Mouse (Mus musculus): ENCODE measurements around the gene Sgpp1. TPM values are rescaled to one million over a fixed set of nuclear protein-coding genes. Genes with fewer than 3 reads are reported as not detected.
A peak's percentile ranks its signal among the peaks of the same experiment; 100 is the strongest.
"Not testable (repeated sequence)": the region's sequence is repeated elsewhere in the genome, so short reads cannot be mapped to it uniquely, and the experiment has no call there.

Gene Sgpp1
- total and polyA plus RNA-seq, 2 experiments from 2014 or later = 17.4 to 38.7 TPM

DNA sequence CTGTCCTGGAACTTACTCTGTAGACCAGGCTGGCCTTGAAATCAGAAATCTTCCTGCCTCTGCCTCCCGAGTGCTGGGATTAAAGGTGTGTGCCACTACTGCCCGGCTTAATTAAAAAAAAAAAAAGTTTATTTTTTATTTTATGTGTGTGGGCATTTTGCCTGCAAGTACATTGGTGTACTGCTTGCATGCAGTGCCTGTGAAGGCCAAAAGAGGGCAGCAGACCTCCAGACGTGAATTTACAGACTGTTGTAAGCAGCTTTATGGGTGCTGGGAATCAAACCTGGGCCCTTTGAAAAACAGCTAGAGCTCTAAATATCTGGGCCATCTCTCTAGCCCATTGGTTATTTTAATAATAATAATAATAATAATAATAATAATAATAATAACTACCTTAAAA lies 36.8 kb downstream of the Sgpp1 start:
- WGBS = 94% methylated on average over 3 of the region's 3 CpGs
- no peak for DNase-seq
- no peak for ATAC-seq

DNA sequence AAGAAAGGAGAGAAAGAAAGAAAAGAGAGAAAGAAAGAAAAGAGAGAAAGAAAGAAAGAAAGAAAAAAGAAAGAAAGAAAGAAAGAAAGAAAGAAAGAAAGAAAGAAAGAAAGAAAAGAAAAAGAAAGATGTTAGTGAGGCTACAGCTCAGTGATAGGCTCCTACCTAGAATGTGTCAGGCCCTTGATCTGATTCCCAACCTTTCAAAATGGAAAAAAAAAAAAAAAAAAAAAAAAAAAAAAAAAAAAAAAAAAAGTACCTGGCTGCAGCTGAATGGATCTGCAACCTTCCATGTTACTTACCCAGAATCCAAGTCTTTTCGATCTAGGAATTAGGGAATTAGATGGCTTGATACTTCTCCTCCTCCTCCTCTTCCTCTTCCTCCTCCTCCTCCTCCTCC lies 39.7 kb downstream of the Sgpp1 start:
- ATAC-seq; H3K27ac ChIP-seq (ENCODE audit: low read depth, low read length); H3K4me1 ChIP-seq (ENCODE audit: insufficient read depth); H3K4me3 ChIP-seq (ENCODE audit: low read depth, low read length); H3K27me3 ChIP-seq (ENCODE audit: insufficient read depth, low read length); H3K9ac ChIP-seq; H3K36me3 ChIP-seq (ENCODE audit: insufficient read depth); DNase-seq; H3K9me3 ChIP-seq (ENCODE audit: low read length); H3K4me2 ChIP-seq (ENCODE audit: low read depth): not testable (repeated sequence)
- WGBS = 92% methylated on average over 1 of the region's 1 CpGs

More for the DNA sequence above, 36.8 kb downstream of the Sgpp1 start:
- peak; percentile 3; the same call in 1 of the 2 replicates for TF ChIP-seq CTCF (IDR thresholded peaks at IDR 0.05; ENCODE audit: low read depth)
- no peaks in the 10 kb centered on the region for H3K36me3 ChIP-seq (ENCODE audit: insufficient read depth)
- H3K9me3 ChIP-seq (ENCODE audit: low read length) = no peaks in the 10 kb centered on the region
- no peak overlapping the region for H3K9ac ChIP-seq
- no peak overlapping the region for H3K27ac ChIP-seq (ENCODE audit: low read depth, low read length)
- H3K4me3 ChIP-seq (ENCODE audit: low read depth, low read length) = no peak overlapping the region
- no peak overlapping the region for H3K4me2 ChIP-seq (ENCODE audit: low read depth)
- no peaks in the 10 kb centered on the region for H3K4me1 ChIP-seq (ENCODE audit: insufficient read depth)
- H3K27me3 ChIP-seq (ENCODE audit: insufficient read depth, low read length) = no peaks in the 10 kb centered on the region

DNA sequence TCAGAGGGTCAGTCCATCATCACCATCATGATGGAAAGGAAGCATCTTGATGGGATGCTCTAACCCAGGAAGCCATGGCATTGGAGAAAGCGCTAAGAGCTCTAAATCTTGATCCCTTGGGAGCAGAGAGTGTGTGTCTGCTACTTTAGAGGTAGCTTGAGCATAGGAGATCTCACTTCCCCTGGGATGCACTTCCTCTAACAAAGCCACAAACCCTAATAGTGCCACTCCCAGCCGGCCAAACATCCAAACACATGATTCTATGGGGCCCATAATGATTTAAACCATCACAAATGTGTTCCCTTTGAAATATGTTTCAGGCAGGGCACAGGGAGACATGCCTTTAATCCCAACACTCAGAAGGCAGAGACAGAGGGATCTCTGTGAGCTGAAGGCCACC lies 46.5 kb downstream of the Sgpp1 start:
- Histone ChIP-seq H3K9me3 (ENCODE audit: low read length) (no peaks in the 10 kb centered on the region), H3K4me2 (ENCODE audit: low read depth) (no peak overlapping the region), H3K9ac (no peak overlapping the region), H3K27me3 (ENCODE audit: insufficient read depth, low read length) (no peaks in the 10 kb centered on the region), H3K36me3 (ENCODE audit: insufficient read depth) (no peaks in the 10 kb centered on the region), H3K4me1 (ENCODE audit: insufficient read depth) (no peaks in the 10 kb centered on the region), H3K4me3 (ENCODE audit: low read depth, low read length) (no peak overlapping the region), H3K27ac (ENCODE audit: low read depth, low read length) (no peak overlapping the region)
- DNase-seq = no peak
- ATAC-seq = no peak
- TF ChIP-seq CTCF (IDR thresholded peaks at IDR 0.05; ENCODE audit: low read depth) = no peak
- 85% methylated on average over 2 of the region's 2 CpGs for WGBS

DNA sequence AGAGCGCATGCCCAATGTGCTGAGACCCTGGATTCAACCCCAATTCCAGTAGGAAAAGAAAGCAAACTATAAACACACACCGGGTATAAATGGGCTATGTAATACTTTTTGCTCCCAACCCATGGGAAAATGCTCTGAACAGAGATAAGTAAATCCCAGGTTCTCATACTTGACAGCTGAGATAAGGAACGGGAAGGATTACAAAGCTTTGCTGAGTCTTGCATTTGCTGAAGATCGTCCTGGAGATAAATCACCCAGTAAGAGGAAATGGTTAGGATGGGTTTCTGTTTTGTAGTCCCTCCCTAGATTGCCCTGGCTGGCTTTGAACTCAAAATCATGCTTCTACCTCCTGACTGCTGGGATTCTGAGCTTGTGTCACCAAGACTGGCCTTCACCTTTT lies 48.2 kb downstream of the Sgpp1 start:
- TF ChIP-seq CTCF (IDR thresholded peaks at IDR 0.05; ENCODE audit: low read depth) = no peak
- no peak for DNase-seq

DNA sequence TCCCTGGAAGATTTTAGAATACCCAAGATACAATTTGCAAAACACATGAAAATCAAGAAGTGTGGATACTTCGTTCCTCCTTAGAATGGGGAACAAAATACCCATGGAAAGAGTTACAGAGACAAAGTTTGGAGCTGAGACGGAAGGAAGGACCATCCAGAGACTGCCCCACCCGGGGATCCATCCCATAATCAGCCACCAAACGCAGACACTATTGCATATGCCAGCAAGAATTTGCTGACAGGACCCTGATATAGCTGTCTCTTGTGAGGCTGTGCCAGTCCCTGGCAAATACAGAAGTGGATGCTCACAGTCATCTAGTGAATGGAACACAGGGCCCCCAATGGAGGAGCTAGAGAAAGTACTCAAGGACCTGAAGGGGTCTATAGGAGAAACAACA lies 51.5 kb downstream of the Sgpp1 start:
- H3K4me1 ChIP-seq (ENCODE audit: insufficient read depth); H3K4me2 ChIP-seq (ENCODE audit: low read depth); ATAC-seq; H3K27ac ChIP-seq (ENCODE audit: low read depth, low read length); H3K9me3 ChIP-seq (ENCODE audit: low read length); H3K9ac ChIP-seq; H3K36me3 ChIP-seq (ENCODE audit: insufficient read depth); DNase-seq; H3K4me3 ChIP-seq (ENCODE audit: low read depth, low read length); H3K27me3 ChIP-seq (ENCODE audit: insufficient read depth, low read length): not testable (repeated sequence)
- 85% methylated on average over 4 of the region's 4 CpGs for WGBS

More for the DNA sequence above, 48.2 kb downstream of the Sgpp1 start:
- Histone ChIP-seq H3K4me1 (ENCODE audit: insufficient read depth) (no peaks in the 10 kb centered on the region), H3K9me3 (ENCODE audit: low read length) (no peaks in the 10 kb centered on the region), H3K9ac (no peak overlapping the region), H3K4me3 (ENCODE audit: low read depth, low read length) (no peak overlapping the region), H3K27ac (ENCODE audit: low read depth, low read length) (no peak overlapping the region), H3K27me3 (ENCODE audit: insufficient read depth, low read length) (no peaks in the 10 kb centered on the region), H3K36me3 (ENCODE audit: insufficient read depth) (no peaks in the 10 kb centered on the region), H3K4me2 (ENCODE audit: low read depth) (no peak overlapping the region)
- WGBS = 79% methylated on average over 4 of the region's 4 CpGs
- ATAC-seq = no peak

DNA sequence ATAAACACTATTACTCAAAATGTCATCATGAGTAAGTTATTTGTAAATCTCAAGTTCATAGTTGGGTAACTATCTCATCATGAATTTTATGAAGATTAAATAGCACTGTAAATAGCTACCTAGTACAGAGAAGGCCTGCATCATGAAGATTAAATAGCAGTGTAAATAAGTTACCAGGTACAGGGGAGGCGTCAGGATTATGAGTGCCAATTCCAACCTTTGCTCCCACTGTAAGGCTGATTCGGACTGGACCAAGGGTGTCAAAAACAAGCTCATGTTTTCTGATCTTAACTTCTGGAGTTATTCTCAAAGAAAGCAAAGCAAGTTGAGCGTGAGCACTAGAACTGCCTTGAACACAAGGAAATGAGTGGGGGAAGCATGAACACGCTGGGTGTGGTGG lies 51.9 kb downstream of the Sgpp1 start:
- DNase-seq (no peak), ATAC-seq (no peak)
- no peaks in the 10 kb centered on the region for H3K9me3 ChIP-seq (ENCODE audit: low read length)
- no peak overlapping the region for H3K4me2 ChIP-seq (ENCODE audit: low read depth)
- H3K27me3 ChIP-seq (ENCODE audit: insufficient read depth, low read length) = no peaks in the 10 kb centered on the region
- H3K4me3 ChIP-seq (ENCODE audit: low read depth, low read length) = no peak overlapping the region
- no peaks in the 10 kb centered on the region for H3K4me1 ChIP-seq (ENCODE audit: insufficient read depth)
- no peak for TF ChIP-seq CTCF (IDR thresholded peaks at IDR 0.05; ENCODE audit: low read depth)
- H3K9ac ChIP-seq = no peak overlapping the region
- H3K27ac ChIP-seq (ENCODE audit: low read depth, low read length) = no peak overlapping the region
- WGBS = 90% methylated on average over 4 of the region's 4 CpGs
- no peaks in the 10 kb centered on the region for H3K36me3 ChIP-seq (ENCODE audit: insufficient read depth)

DNA sequence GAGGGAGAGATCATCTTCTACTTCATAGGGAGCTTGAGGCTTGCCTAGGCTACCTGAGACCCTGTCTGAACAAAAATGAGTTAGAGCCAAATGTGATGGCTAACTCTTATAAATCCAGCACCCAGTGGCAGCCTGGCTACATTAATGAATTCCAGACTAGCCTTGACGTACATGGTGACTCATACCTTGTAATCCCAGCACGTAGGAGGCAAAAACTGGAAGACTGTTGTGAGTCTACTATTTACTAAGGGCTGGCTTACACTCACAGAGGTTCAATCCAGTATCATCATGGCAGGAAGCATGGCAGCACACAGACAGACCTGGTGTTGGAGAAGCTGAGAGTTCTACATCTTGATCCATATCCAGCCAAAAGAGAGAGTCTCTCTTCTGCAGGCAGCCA lies 52.7 kb downstream of the Sgpp1 start:
- no peak for TF ChIP-seq CTCF (IDR thresholded peaks at IDR 0.05; ENCODE audit: low read depth)
- no peak overlapping the region for H3K9ac ChIP-seq
- H3K4me3 ChIP-seq (ENCODE audit: low read depth, low read length) = no peak overlapping the region
- DNase-seq = no peak
- 81% methylated on average over 2 of the region's 2 CpGs for WGBS
- no peaks in the 10 kb centered on the region for H3K9me3 ChIP-seq (ENCODE audit: low read length)
- ATAC-seq = no peak
- no peaks in the 10 kb centered on the region for H3K27me3 ChIP-seq (ENCODE audit: insufficient read depth, low read length)
- H3K27ac ChIP-seq (ENCODE audit: low read depth, low read length) = no peak overlapping the region
- no peaks in the 10 kb centered on the region for H3K4me1 ChIP-seq (ENCODE audit: insufficient read depth)
- H3K4me2 ChIP-seq (ENCODE audit: low read depth) = no peak overlapping the region
- no peaks in the 10 kb centered on the region for H3K36me3 ChIP-seq (ENCODE audit: insufficient read depth)

DNA sequence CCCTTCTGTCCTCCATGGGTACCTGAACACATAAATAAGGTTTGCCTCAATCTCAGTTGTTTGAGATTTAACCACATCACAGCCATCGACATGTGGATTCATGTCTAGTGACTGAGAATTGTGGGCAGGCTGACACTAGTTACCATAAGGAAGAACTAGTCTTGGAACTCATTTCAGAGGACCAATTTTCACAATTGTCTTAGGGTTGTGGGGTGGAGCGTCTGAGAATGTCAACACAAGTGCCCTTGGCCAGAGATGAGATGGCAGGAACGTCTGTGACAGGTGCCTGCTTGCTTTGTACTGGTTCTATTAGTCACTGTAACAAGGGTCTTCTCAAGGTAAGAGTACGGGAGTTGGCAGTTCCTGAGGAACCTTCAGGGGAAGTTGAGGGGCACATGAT lies 54.4 kb downstream of the Sgpp1 start:
- H3K4me2 ChIP-seq (ENCODE audit: low read depth) = no peak overlapping the region
- H3K4me3 ChIP-seq (ENCODE audit: low read depth, low read length) = no peak overlapping the region
- H3K9me3 ChIP-seq (ENCODE audit: low read length) = no peaks in the 10 kb centered on the region
- no peaks in the 10 kb centered on the region for H3K4me1 ChIP-seq (ENCODE audit: insufficient read depth)
- DNase-seq (no peak), ATAC-seq (no peak)
- WGBS = 83% methylated on average over 4 of the region's 4 CpGs
- no peak for TF ChIP-seq CTCF (IDR thresholded peaks at IDR 0.05; ENCODE audit: low read depth)
- no peak overlapping the region for H3K9ac ChIP-seq
- no peak overlapping the region for H3K27ac ChIP-seq (ENCODE audit: low read depth, low read length)
- H3K36me3 ChIP-seq (ENCODE audit: insufficient read depth) = no peaks in the 10 kb centered on the region
- H3K27me3 ChIP-seq (ENCODE audit: insufficient read depth, low read length) = no peaks in the 10 kb centered on the region

All from forebrain, postnatal 0 days (tissue).